Comparison of ENCODE assay signal across 8 mouse cellular contexts in the genomic region with DNA sequence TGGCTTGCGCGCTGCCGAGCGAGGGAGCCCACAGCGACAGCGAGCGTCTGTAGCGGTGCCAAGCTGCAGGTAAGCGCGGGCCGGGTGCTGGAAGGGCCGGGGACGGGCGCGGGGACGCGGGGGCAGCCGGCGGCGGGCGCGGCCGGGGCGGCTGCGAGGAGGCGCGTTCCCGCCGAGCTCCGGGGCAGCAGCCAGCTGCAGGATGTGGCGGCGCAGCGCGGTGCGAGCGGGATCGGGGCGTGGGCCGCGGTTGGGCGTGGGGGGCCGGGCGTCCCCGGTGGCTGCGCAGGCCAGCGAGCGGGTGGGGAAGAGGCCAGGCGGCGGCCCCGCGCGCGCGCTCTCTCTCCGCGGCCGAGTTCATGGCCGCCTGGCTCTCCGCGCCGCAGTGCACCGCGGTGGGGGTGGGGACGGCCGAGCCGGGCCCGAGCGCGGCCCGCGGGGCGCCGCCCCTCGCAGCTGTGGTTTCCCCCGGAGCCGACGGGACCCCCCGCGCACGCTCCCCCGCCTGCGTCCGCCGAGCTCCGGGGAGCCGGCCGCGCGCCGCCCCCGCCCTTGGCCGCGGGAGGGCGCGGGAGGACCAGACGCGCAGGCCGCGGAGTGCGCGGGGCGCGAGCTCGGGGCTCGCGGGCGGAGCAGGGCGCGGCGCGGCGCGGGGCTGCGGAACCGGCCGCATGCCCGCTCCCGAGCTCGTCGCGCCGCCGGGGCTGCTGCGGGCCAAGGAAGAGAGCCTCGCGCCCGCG. TPM values are rescaled to one million over a fixed set of nuclear protein-coding genes. Genes with fewer than 3 reads are reported as not detected.
DNase-seq lines count a peak whose midpoint lies in the region; ATAC-seq and TF ChIP-seq lines count a peak whose summit lies in the region.

No protein-coding gene starts in this region.

- TF ChIP-seq POLR2A in ES-Bruce4 (IDR thresholded peaks at IDR 0.05; ENCODE audit: insufficient read depth, low read length): no peak

- peak overlapping the region; percentile 93 for H3K9ac ChIP-seq in ES-Bruce4 (ENCODE audit: low read depth, poor library complexity, severe bottlenecking)
- peak overlapping the region; percentile 96 for H3K9ac ChIP-seq in forebrain, embryonic 13.5 days
- peak overlapping the region; percentile 87 for H3K9ac ChIP-seq in liver, embryonic 16.5 days (ENCODE audit: low read depth, low read length)
- H3K9ac ChIP-seq in neural tube, embryonic 13.5 days: peak overlapping the region; percentile 95
- peak overlapping the region; percentile 94 for H3K9ac ChIP-seq in stomach, postnatal 0 days (ENCODE audit: low read length)

- H3K9me3 ChIP-seq in ES-Bruce4 (replicated peaks; ENCODE audit: control insufficient read depth, insufficient read depth, low read length, poor library complexity, severe bottlenecking): no peaks in the 10 kb centered on the region
- no peaks in the 10 kb centered on the region for H3K9me3 ChIP-seq in forebrain, embryonic 13.5 days (replicated peaks)
- H3K9me3 ChIP-seq in liver, embryonic 16.5 days (replicated peaks; ENCODE audit: control insufficient read depth, low read length): no peaks in the 10 kb centered on the region
- H3K9me3 ChIP-seq in neural tube, embryonic 13.5 days: no peaks in the 10 kb centered on the region
- no peaks in the 10 kb centered on the region for H3K9me3 ChIP-seq in stomach, postnatal 0 days (ENCODE audit: control insufficient read depth, low read length)

- H3K27ac ChIP-seq in ES-Bruce4 (ENCODE audit: insufficient read depth, low read length): peak overlapping the region; percentile 82
- peak overlapping the region; percentile 100 for H3K27ac ChIP-seq in forebrain, embryonic 13.5 days
- peak overlapping the region; percentile 97 for H3K27ac ChIP-seq in liver, embryonic 16.5 days (ENCODE audit: low read length)
- H3K27ac ChIP-seq in neural tube, embryonic 13.5 days (replicated peaks): peak overlapping the region; percentile 100
- H3K27ac ChIP-seq in stomach, postnatal 0 days (replicated peaks): peak overlapping the region; percentile 99

- no peaks in the 10 kb centered on the region for H3K4me1 ChIP-seq in ES-Bruce4 (ENCODE audit: control insufficient read depth, insufficient read depth, low read length)
- peaks cover 16% of the 10 kb centered on the region for H3K4me1 ChIP-seq in forebrain, embryonic 13.5 days
- peaks cover 17% of the 10 kb centered on the region for H3K4me1 ChIP-seq in liver, embryonic 16.5 days (ENCODE audit: control insufficient read depth, low read depth, low read length)
- peaks cover 16% of the 10 kb centered on the region for H3K4me1 ChIP-seq in neural tube, embryonic 13.5 days (replicated peaks)
- H3K4me1 ChIP-seq in stomach, postnatal 0 days (replicated peaks; ENCODE audit: control insufficient read depth, insufficient read depth): peaks cover 4% of the 10 kb centered on the region

- intact Hi-C loops in heart, postnatal 10 days (cut with DNase I): loop anchor here (2.0 kb wide), 1 partner anchor 55 kb away; a partner anchor contains a TSS

- peak overlapping the region; percentile 93 for H3K4me2 ChIP-seq in forebrain, embryonic 13.5 days
- H3K4me2 ChIP-seq in liver, embryonic 16.5 days (ENCODE audit: low read depth, low read length): peak overlapping the region; percentile 97
- H3K4me2 ChIP-seq in neural tube, embryonic 13.5 days: peak overlapping the region; percentile 87
- peak overlapping the region; percentile 77 for H3K4me2 ChIP-seq in stomach, postnatal 0 days (replicated peaks; ENCODE audit: low read depth)

- peaks cover 13% of the 10 kb centered on the region; the same call in 1 of the 2 replicates for H3K36me3 ChIP-seq in ES-Bruce4 (ENCODE audit: control insufficient read depth, insufficient read depth, low read length, poor library complexity, severe bottlenecking)
- H3K36me3 ChIP-seq in forebrain, embryonic 13.5 days (ENCODE audit: poor library complexity, severe bottlenecking): peaks cover 20% of the 10 kb centered on the region
- peaks cover 12% of the 10 kb centered on the region; the same call in 1 of the 2 replicates for H3K36me3 ChIP-seq in liver, embryonic 16.5 days (ENCODE audit: control insufficient read depth, insufficient read depth)
- H3K36me3 ChIP-seq in neural tube, embryonic 13.5 days: peaks cover 20% of the 10 kb centered on the region
- peaks cover 6% of the 10 kb centered on the region; the same call in 1 of the 2 replicates for H3K36me3 ChIP-seq in stomach, postnatal 0 days (ENCODE audit: control insufficient read depth, insufficient read depth, low read length)

- peak; percentile 60 for ATAC-seq in cerebellum, adult (ENCODE audit: insufficient number of reproducible peaks, low FRiP score, low TSS enrichment)
- peak; percentile 72 for ATAC-seq in forebrain, embryonic 13.5 days
- ATAC-seq in liver, embryonic 16.5 days (ENCODE audit: low read depth): peak; percentile 66
- ATAC-seq in neural tube, embryonic 13.5 days (ENCODE audit: low read depth): peak; percentile 77
- ATAC-seq in stomach, postnatal 0 days (ENCODE audit: low FRiP score, low TSS enrichment): peak; percentile 78

- H3K4me3 ChIP-seq in ES-Bruce4 (ENCODE audit: low read depth, low read length): peak overlapping the region; percentile 91
- H3K4me3 ChIP-seq in forebrain, embryonic 13.5 days: peak overlapping the region; percentile 82
- H3K4me3 ChIP-seq in liver, embryonic 16.5 days (ENCODE audit: low read depth, low read length): peak overlapping the region; percentile 89
- peak overlapping the region; percentile 86 for H3K4me3 ChIP-seq in neural tube, embryonic 13.5 days
- H3K4me3 ChIP-seq in stomach, postnatal 0 days (ENCODE audit: low read depth, low read length): peak overlapping the region; percentile 86

- no peak for TF ChIP-seq CTCF in ES-Bruce4 (IDR thresholded peaks at IDR 0.05; ENCODE audit: low read depth, low read length)
- TF ChIP-seq CTCF in stomach, postnatal 0 days (IDR thresholded peaks at IDR 0.05; ENCODE audit: low read depth): 0 out of 2 replicates have a peak, but pooled peaks have one; percentile 7

- H3K27me3 ChIP-seq in ES-Bruce4 (ENCODE audit: control insufficient read depth, insufficient read depth, low read length, poor library complexity, severe bottlenecking): no peaks in the 10 kb centered on the region
- no peaks in the 10 kb centered on the region for H3K27me3 ChIP-seq in forebrain, embryonic 13.5 days
- no peaks in the 10 kb centered on the region for H3K27me3 ChIP-seq in liver, embryonic 16.5 days (ENCODE audit: control insufficient read depth, insufficient read depth, low read depth, low read length)
- H3K27me3 ChIP-seq in neural tube, embryonic 13.5 days: no peaks in the 10 kb centered on the region
- H3K27me3 ChIP-seq in stomach, postnatal 0 days (ENCODE audit: control insufficient read depth, insufficient read depth, low read length): no peaks in the 10 kb centered on the region

- under 1% methylated on average over 86 of the region's 128 CpGs for WGBS in forebrain, embryonic 13.5 days
- under 1% methylated on average over 79 of the region's 128 CpGs for WGBS in liver, embryonic 16.5 days (ENCODE audit: insufficient replicate concordance)
- WGBS in neural tube, embryonic 13.5 days: under 1% methylated on average over 97 of the region's 128 CpGs
- WGBS in stomach, postnatal 0 days: under 1% methylated on average over 36 of the region's 128 CpGs

- TF ChIP-seq EP300 in ES-Bruce4 (IDR thresholded peaks at IDR 0.05; ENCODE audit: insufficient read depth, low read depth, low read length): no peak
- no peak for TF ChIP-seq EP300 in stomach, postnatal 0 days (optimal IDR thresholded peaks at IDR 0.05)

- peak; percentile 82 to 86 for DNase-seq in heart, postnatal 10 days
- peak; percentile 72 for DNase-seq in layer of hippocampus, adult 11-12 months (ENCODE audit: low spot score)
- peak; percentile 84 for DNase-seq in stomach, postnatal 0 days (ENCODE audit: low spot score)

RNA-seq across cellular contexts. Expression of a gene that starts 0.5 kb away (rescaled TPM):
- 16.9 and 17.5 TPM in 2 replicates for polyA plus RNA-seq in ES-Bruce4 (2011; ENCODE audit: insufficient read depth, insufficient read length, low read depth, missing spikeins)
- polyA plus RNA-seq in forebrain, embryonic 13.5 days (2015; fragmentation: Nextera tagmentation; extraction: Ambion mirVana): 36.2 and 39.3 TPM in 2 replicates
- 10 to 100 TPM; 11.1 to 14.8 TPM for total RNA-seq in heart, postnatal 10 days (2021)
- polyA plus RNA-seq in liver, embryonic 16.5 days (2015; fragmentation: Nextera tagmentation; extraction: Ambion mirVana): 7.0 and 7.5 TPM in 2 replicates
- polyA plus RNA-seq in neural tube, embryonic 13.5 days (2015; fragmentation: Nextera tagmentation; extraction: Ambion mirVana): 29.0 and 31.1 TPM in 2 replicates
- polyA plus RNA-seq in stomach, postnatal 0 days (2015; fragmentation: Nextera tagmentation; extraction: Ambion mirVana): 8.7 and 9.0 TPM in 2 replicates

RNA-seq across cellular contexts. Expression of a gene that starts 55.8 kb away (rescaled TPM):
- not detected in 2 replicates for polyA plus RNA-seq in ES-Bruce4 (2011; ENCODE audit: insufficient read depth, insufficient read length, low read depth, missing spikeins)
- polyA plus RNA-seq in forebrain, embryonic 13.5 days (2015; fragmentation: Nextera tagmentation; extraction: Ambion mirVana): 0.13 and 0.15 TPM in 2 replicates
- total RNA-seq in heart, postnatal 10 days (2021): not detected
- polyA plus RNA-seq in liver, embryonic 16.5 days (2015; fragmentation: Nextera tagmentation; extraction: Ambion mirVana): not detected in 2 replicates
- 2.4 and 2.5 TPM in 2 replicates for polyA plus RNA-seq in neural tube, embryonic 13.5 days (2015; fragmentation: Nextera tagmentation; extraction: Ambion mirVana)
- polyA plus RNA-seq in stomach, postnatal 0 days (2015; fragmentation: Nextera tagmentation; extraction: Ambion mirVana): 0.04 TPM in 1 of 2 replicates, not detected in the other

Comparison
In these comparisons a context has a peak if more than half of its experiments do, and no peak if none do; other contexts are left out.
1. Peak in every context shown above with its lines: DNase-seq, ATAC-seq, H3K4me3 ChIP-seq and H3K27ac ChIP-seq.